Mouse (Mus musculus): Measurements from ENCODE around the gene Gm14124.
"Not testable (repeated sequence)": the region's sequence is repeated elsewhere in the genome, so short reads cannot be mapped to it uniquely, and the experiment has no call there.

Gm14124 gene

DNA sequence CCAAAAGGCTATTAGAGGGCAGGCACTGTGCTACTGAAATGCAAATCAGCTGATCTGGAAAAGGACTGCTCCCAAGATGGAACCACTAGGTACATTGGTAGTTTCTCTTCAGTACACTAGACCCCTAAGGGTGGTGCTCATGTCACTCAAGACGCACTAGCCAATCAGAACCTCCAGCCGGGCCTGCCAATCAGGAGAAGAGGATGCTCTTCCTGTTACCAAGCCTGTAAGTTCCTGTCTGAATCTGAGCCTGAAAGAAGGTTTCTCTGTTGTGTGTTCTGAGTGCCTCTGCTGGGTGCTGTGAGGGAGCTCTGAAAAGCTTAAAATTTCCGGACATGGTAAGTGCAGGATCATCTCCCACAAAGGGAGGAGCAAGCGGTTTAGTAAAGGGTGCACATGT, at the start of gene Gm14124:
Gene Gm14124 (plus strand): TSS at position 227 of the 400 bp plus-strand sequence.
- not testable (repeated sequence) for DNase-seq (ENCODE audit: low spot score in 2 of 2)

DNA sequence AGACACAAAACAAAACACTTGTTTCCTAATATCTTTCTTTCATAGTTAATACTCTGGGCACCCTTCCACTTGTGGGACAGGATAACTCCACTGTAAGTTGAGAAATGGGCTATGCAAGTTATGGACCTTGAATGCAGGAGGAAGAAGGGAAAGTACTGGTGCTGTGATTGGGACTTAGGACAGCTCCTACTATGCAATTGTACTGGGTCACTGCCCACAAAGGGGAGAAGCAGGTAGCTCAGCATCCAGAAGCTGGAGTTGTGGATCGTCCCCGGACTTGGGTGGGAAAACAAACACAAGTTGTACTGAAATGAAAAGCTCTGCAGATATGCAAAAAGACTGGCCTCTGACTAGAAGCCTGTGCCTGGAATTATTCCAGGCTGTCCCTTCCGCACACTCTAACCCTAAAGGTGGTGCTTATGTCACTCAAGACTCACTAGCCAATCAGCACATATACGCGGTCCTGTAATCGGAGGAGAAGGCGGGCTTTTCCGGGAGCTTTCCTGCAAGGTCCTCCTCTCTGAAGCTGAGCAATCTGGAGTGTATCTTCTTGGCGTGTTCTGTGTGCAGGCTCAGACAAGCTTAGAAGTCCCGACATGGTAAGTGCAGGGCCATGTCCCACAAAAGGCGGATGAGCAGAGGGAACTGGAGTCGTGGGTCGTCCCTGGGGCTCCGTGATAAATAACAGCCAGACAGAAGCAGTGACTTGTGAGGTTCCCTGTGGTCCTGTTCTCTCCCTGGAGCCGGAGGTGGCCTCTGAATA, 39.5 kb upstream of the Gm14124 start, which contains the start of gene Zfp937:
Gene Zfp937 (plus strand): TSS at position 474 of the 763 bp plus-strand sequence.
- DNase-seq (ENCODE audit: low spot score in 2 of 2): peak; percentile 21 to 34

DNA sequence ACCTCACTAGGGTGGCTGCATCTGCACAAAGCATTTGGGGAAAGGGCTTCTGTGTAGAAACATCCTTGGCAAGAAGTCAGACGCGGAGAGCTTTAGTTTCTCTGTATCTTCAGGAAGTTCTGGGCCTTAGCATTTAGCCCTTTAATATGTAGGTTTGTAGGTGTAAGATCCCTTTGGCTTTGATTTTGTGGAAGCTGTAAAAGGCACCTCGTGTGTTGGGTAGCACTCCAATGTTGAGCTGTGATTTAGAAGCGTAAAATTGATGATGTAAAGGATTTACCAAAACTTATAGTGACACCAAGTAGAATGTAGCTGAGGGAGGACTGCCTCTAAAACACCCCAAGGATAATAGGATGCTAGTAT, 39.0 kb upstream of the Gm14124 start:
- not testable (repeated sequence) for DNase-seq (ENCODE audit: low spot score in 2 of 2)

DNA sequence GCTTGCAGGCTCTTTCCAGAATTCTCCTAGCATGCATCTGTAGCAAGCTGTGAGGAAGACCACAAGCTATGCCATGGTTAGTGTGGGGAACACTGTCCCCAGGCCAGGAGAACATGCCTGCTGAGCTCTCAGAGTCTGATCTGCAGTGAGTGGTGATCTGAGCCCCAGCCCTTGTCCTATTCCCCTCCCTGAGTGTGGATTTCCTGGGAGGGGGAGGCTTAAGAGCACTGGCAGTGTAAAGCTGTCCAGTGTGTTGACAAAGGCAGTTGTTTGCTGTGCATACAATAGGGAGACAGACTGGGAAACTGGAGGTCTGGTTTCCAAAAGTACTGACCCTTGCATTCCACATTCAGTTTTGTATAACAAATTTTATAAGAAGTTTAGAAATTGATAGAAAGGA, 34.1 kb upstream of the Gm14124 start:
- not testable (repeated sequence) for DNase-seq (ENCODE audit: low spot score in 2 of 2)

DNA sequence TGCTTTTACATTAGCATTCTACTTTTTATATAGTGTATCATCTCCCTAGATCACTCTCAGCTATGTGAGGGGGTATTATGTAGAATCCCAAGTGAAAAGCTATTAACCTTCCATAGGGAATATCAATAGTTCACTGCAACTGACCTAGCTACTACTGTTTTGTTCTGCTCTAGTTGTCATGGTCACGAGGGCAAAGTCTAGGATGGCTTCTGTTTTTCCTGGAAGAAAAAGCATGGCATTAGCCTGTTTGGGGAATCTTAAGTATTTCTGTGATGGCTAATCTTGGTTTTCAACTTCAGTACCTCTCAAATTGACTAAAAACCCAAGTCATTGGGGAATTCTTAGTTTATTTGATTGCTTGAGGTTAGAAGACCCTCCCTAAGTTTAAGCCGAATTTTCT, 14.1 kb upstream of the Gm14124 start:
- DNase-seq (ENCODE audit: low spot score in 2 of 2): no peak

DNA sequence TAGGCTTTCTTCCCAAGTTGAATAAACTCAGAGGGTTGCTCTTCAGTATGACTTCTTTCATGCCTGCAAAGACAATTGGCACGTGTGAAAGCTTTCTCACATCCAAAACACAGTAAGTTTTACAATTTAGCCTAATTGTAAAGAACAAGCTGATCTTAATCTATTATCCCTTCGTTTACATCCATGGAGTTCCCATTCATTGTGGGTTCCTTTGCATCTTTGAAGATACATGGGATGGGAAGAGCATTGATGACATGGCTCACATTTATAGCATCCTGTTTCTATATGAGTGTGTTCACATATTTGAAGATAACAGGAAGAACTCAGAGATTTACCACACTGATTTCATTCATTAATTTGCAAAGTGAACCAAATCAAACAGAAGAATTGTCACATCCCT, 1.8 kb upstream of the Gm14124 start, which contains the start of gene Gm21994:
Gene Gm21994 (minus strand): TSS at position 101 of the 400 bp plus-strand sequence.
- not testable (repeated sequence) for DNase-seq (ENCODE audit: low spot score in 2 of 2)

DNA sequence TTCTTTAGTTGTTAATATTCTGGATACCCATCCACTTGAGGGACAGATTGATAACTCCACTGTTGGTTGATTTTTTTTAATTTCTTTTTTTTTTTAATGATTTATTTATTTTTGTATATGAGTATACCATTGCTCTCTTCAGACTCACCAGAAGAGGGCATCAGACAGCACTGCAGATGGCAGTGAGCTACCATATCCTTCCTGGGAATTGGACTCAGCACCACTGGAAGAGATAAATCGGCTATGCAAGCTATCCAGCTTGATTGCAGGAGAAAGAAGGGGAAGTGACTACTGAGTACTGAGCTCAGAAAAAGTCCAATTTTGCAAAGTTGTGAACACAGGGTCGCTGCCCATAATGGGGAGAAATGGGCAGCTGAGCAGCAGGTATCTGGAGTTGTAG, 456 bp upstream of the Gm14124 start:
- DNase-seq (ENCODE audit: low spot score in 2 of 2): not testable (repeated sequence)

DNA sequence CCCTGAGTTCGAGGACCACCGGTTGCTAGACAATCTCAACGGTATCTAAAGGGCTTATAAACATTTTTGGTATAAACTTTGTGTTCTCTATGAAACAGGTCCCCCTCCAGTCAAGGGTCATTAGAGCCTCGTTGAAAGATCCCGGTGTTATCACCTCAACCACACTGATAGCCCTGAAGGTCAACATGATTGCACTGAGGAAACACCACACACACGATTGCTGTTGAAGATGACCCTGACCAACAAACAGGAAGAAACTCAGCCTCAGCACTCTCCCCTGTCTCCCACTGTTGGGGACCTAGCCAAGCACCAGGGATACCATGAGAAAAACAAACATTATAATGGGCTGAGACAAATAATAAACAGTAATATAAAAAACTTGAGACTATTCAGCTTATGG, 36.4 kb downstream of the Gm14124 start:
- no peak for DNase-seq (ENCODE audit: low spot score in 2 of 2)

DNA sequence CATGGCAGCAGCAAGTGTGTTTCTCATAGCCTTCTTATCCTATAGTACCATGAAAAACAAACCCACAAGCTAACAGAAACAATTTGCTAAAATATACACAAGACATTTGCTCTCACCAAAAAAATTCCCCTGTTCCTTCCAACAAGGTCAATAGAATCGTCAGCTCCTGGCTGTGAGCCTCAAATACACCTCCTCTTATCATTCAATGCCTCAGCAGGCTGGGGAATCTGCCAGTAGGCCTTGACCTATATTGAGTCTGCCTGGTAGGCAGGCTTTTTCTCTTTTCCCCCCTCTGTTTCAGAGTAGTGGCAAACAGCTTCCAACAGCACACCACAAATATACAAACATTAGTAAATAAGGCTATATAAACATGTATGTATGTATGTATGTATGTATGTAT, 41.8 kb downstream of the Gm14124 start:
- no peak for DNase-seq (ENCODE audit: low spot score in 2 of 2)

DNA sequence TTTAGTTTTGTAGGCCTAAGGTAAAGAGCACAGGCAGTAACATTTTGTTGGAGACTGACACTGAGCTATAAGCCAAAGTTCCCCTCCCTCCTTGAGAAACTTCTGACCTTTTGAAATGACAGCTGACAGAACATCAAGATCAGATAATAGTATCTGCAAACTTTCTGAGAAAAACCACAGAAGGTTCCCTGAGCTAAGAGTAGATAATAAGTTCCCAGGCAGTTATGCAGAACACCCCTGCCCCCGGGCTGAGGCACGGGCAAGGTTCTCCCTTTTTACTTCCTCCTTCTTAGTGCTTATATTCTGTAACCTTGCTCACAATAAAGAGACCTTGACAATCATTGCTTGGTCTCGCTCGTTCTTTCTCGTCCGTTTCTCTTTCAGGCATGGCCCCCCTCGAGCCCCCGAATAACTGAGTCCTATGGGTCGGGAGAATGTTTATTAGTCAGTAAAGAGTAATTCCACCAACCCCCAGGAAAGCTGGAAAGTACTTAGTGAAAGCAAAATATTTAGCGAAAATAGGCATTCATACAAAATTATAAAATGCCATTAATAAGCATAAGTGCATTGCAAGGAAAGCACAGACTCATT, 50.0 kb downstream of the Gm14124 start:
- peak; percentile 20 to 23 for DNase-seq (ENCODE audit: low spot score in 2 of 2)

DNA sequence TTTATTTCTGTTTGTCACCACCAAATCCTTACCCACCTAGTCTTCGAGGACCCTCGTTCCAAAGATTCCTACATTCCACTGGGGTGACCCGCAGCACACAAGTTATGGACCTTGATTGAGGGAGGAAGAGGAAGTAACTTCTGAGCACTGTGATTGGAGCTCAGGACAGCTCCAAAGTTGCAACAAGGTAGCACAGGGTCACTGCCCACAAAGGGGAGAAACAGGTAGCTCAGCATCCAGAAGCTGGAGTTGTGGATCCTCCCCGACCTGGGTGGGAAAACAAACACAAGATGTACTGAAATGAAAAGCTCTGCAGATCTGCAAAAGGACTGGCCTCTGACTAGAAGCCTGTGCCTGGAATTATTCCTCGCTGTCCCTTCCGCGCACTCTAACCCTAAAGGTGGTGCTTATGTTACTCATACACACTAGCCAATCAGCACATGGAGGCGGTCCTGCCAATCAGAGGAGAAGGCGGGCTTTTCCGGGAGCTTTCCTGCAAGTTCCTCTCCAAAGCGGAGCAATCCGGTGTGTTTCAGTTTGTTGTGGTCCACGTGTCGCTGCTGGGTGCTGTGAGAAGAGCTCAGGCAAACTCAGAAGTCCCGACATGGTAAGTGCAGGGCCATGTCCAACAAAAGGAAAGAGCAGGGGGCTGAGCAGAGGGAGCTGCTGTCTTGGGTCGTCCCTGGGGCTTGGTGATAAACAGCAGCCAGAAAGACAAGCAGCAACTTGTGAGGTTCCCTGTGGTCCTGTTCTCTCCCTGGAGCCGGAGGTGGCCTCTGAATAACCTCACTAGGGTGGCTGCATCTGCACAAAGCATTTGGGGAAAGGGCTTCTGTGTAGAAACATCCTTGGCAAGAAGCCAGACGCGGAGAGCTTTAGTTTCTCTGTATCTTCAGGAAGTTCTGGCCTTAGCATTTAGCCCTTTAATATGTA, 53.9 kb downstream of the Gm14124 start:
- DNase-seq (ENCODE audit: low spot score in 2 of 2): peak; percentile 68 to 69

DNA sequence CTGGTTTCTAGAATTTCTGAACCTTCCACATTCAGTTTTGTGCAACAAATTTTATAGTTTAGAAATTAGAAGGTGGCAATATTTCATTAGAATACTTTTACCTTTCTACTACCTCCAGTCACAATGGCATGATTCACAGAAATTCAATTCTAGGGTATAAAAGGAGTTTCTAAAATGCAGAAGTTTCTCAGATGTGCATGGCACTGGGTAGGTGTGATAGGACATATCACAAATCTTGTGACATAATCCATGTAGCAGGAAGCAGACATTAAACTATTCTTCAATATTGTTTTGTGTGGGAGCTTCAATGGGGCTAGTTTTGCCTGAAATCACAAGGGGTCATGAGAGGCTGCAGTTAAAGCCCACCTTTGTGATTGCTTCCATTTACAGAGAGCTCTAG, 58.8 kb downstream of the Gm14124 start:
- DNase-seq (ENCODE audit: low spot score in 2 of 2): no peak

DNA sequence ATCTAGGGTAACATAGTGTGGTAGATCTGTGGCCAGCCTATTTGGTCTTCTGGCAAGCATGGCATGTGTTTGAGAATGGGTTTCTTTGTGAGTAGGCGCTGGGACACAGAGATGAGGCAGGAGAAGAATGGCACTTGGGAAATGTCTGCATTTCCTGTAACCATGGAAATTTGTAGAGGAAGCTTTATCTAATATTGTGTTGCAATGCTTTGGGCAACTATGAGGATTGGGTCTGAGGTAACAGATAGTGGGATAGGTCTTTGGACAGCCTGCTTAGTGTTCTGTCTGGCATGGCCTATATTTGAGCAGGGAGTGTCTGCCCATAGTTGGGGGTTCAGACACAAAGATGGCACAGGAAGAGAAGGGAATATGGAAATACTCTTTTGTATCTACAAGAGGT, 61.7 kb downstream of the Gm14124 start:
- no peak for DNase-seq (ENCODE audit: low spot score in 2 of 2)

Measured in natural killer cell, adult 2 months (primary cell).